Mouse (Mus musculus): ENCODE results near the gene Grn.

The Grn gene

DNA sequence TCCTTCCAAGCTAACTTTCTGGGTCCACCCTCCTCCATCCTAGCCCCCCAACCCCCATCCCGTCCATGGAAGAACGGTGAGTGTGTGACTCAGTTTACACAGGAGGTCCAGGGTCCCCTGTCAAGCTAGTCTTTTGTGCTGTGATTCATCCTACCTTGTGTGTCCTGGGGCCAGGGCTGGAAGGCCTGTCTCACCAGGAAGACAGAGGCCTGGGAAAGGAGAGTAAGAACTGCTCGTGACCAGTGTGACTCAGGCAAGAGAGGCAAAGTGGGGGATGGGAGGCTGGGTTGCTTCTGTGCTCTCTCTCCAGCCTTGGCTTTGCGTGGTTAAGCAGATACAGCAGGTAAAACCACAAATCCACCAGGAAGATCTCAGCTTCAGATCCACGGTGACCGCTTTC, 5.4 kb upstream of the Grn start:
- DNase-seq (ENCODE audit: low spot score in 2 of 2), result no peak

DNA sequence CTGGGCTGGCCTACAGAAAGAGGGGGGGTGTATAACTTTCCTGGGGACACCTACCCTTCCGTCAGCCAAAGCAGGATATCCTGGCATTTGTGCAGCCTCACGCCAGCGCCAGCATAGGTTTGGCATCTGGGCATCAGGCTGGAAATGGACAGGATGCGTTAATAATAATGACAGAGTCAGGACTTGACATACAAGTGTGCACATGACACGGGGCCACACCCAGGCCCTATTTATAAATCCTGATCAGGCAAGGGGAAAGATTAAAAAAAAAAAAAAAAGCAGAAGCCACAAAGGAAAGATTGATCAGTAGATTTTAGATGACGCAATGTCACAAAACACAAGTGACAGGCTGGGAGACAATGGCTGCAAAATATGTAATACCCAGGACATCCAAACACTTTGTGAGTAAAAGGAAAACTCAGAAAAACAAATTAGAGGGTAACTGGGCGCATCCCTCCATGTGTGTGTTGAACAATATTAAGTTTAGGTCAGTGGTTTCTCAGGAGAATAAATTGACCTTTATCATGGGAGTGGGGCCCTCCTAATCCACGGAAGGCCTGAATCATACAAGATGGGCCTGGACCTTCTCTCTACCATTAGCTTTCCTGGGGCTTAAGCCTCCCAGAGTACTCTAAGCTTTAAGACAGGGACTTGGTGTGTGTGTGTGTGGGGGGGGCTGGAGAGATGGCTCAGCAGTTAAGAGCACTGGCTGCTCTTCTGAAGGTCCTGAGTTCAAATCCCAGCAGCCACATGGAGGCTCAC, 4.4 kb upstream of the Grn start:
- DNase-seq (ENCODE audit: low spot score in 2 of 2), result no peak

- no peak for DNase-seq (ENCODE audit: low spot score in 2 of 2)
These were observed 1.1 kb upstream of the Grn start for GRCm38 (mm10) chr11:102428981-102429540.

GRCm38 (mm10) chr11:102429551-102429950, 564 bp upstream of the Grn start:
- DNase-seq (ENCODE audit: low spot score in 2 of 2), result no peak

- DNase-seq (ENCODE audit: low spot score in 2 of 2), result peak; percentile 88 to 89
These were observed 1.0 kb downstream of the Grn start for GRCm38 (mm10) chr11:102431018-102431645.

DNA sequence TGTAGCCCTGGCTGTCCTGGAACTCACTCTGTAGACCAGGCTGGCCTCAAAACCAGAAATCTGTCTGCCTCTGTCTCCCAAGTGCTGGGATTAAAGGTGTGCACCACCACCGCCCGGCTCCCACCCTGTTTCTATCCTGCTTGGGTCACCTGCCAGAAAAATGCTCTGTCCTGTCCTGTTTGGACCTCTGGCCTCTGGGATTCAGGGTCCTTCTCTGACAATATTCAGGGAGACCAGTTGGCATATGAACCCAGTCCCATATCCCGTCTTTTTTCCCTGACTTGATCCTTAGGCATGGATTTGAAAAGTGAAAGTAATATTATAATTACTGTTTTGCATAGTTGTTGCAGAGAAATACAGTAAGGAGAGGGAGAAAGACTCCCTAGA, 1.6 kb downstream of the Grn start:
- DNase-seq (ENCODE audit: low spot score in 2 of 2), result no peak

DNA sequence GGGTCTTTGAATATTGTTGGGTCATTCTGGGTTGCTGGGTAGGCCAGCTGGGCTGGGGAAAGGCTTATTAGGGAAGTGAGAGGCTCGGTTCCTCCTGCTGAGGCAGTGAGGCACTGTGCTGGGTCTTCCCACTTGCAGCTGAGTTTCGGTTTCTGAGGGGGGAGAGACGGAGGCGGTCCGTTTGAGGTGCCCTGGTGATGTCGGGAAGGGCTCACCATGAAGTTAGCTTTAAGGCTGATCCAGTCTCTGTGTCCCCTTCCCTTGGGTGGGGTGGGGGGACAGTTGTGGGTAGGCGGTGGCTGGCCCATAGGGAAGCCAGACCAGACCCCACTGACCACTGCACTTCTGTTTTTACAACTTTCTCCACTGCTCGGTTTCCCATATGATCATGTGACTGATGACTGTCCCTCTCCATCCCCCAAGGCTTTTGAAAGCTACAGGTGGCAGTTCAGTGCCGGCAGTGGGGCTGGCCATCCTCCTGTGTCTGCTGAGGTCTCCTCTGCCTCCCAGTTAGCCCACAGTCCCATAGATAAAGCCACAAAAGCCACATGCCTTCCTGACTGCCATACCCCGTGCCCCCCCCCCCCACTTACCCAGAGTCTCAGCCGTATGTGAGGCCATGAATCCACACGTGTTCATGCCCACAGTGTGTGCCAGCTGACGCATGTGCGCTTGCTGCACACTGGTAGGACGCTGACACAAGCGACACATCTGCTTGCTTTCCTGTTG, 2.2 kb downstream of the Grn start:
- DNase-seq (ENCODE audit: low spot score in 2 of 2), result no peak

GRCm38 (mm10) chr11:102432896-102433295, 2.8 kb downstream of the Grn start:
- DNase-seq (ENCODE audit: low spot score in 2 of 2), result peak in 1 of 2 experiments; percentile 31

GRCm38 (mm10) chr11:102433866-102434265, 3.8 kb downstream of the Grn start:
- DNase-seq (ENCODE audit: low spot score in 2 of 2), result no peak

GRCm38 (mm10) chr11:102434406-102434805, 4.3 kb downstream of the Grn start:
- DNase-seq (ENCODE audit: low spot score in 2 of 2), result peak; percentile 94 to 96

DNA sequence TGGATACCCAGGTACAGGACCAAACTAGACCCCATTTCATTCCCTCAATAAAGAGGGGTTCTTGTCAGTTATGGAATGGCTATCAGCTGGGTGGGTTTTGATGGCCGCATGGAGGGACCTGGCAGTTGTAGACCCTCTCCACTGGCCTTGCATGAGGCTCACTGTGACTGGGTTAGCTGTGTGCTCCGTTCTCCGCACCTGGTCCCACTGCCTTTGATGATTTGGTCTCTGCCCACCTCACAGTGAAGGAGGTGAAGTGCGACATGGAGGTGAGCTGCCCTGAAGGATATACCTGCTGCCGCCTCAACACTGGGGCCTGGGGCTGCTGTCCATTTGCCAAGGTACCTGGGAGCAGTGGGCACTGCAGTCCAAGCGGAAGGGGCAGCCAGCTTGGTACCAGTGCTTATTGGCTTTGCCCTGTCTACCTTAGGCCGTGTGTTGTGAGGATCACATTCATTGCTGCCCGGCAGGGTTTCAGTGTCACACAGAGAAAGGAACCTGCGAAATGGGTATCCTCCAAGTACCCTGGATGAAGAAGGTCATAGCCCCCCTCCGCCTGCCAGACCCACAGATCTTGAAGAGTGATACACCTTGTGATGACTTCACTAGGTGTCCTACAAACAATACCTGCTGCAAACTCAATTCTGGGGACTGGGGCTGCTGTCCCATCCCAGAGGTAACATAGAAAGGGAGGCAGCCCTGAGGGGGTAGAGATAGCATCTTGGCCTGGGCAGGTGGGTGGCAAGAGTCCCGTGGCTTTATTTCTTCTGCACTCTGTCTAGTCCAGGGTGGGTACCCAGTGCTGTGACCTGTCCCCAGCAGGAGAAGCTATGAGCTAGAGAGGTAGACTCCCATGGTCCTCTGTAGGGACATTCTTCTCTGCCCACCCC, 4.9 kb downstream of the Grn start:
- DNase-seq (ENCODE audit: low spot score in 2 of 2), result peak in 1 of 2 experiments; percentile 17

DNA sequence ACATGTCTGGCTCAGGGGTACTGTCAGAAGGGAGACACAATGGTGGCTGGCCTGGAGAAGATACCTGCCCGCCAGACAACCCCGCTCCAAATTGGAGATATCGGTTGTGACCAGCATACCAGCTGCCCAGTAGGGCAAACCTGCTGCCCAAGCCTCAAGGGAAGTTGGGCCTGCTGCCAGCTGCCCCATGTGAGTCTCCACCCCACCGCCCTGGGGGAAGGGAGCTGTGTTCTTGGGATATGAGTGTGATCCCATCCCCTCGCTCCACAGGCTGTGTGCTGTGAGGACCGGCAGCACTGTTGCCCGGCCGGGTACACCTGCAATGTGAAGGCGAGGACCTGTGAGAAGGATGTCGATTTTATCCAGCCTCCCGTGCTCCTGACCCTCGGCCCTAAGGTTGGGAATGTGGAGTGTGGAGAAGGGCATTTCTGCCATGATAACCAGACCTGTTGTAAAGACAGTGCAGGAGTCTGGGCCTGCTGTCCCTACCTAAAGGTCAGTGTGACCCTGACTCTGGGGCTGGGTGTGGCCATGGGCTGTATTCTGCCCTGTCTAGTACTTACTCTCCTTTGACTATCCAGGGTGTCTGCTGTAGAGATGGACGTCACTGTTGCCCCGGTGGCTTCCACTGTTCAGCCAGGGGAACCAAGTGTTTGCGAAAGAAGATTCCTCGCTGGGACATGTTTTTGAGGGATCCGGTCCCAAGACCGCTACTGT, 5.8 kb downstream of the Grn start:
- DNase-seq (ENCODE audit: low spot score in 2 of 2), result peak in 1 of 2 experiments; percentile 21

GRCm38 (mm10) chr11:102436471-102436790, 6.3 kb downstream of the Grn start:
- DNase-seq (ENCODE audit: low spot score in 2 of 2), result peak in 1 of 2 experiments; percentile 29

- DNase-seq (ENCODE audit: low spot score in 2 of 2), result peak; percentile 66 to 76
These were observed 7.3 kb downstream of the Grn start for GRCm38 (mm10) chr11:102437120-102438061.

DNA sequence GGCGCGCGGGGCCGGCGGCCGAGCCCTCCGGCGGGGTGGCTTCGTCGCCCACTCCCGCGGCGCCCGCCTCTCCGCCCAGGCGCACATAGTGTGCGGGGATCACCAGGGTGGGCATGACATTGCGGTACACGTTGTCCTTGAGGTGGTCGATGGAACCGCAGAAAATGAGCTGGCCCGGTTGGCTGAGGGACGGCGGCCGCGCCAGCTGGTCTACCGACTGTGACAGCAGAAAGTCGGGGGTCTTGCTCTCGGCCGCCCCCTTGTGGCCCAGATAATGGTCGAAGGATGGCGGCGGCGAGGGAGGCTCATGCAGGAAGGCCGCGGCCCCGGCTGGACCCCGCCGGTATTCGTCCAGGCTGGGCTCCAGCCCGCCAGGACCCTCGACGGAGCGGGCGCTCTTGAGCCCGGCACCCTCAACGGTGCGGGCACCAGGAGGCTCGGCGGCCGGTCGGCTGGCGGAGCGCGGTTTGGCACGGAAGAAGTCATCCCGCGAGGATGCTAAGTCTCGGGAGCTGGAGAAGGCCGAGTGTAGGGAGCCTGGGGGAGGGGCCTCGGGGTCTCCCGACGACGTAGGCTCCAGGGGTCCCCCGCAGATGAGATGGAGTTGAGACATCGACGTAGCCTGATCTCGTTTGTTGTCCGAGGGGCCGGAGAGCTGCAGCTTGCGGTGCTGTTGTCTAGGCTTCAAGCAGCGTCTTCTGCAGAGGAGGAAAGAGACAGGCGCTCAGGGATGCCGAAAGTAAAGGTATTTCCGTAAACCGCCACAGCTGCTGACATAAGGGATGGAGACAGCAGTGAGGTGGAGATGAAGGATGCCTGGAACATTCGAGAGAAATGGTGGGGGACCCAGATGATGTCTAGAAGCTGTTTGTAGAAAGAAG, 8.3 kb downstream of the Grn start:
- DNase-seq (ENCODE audit: low spot score in 2 of 2), result peak; percentile 83 to 84

DNA sequence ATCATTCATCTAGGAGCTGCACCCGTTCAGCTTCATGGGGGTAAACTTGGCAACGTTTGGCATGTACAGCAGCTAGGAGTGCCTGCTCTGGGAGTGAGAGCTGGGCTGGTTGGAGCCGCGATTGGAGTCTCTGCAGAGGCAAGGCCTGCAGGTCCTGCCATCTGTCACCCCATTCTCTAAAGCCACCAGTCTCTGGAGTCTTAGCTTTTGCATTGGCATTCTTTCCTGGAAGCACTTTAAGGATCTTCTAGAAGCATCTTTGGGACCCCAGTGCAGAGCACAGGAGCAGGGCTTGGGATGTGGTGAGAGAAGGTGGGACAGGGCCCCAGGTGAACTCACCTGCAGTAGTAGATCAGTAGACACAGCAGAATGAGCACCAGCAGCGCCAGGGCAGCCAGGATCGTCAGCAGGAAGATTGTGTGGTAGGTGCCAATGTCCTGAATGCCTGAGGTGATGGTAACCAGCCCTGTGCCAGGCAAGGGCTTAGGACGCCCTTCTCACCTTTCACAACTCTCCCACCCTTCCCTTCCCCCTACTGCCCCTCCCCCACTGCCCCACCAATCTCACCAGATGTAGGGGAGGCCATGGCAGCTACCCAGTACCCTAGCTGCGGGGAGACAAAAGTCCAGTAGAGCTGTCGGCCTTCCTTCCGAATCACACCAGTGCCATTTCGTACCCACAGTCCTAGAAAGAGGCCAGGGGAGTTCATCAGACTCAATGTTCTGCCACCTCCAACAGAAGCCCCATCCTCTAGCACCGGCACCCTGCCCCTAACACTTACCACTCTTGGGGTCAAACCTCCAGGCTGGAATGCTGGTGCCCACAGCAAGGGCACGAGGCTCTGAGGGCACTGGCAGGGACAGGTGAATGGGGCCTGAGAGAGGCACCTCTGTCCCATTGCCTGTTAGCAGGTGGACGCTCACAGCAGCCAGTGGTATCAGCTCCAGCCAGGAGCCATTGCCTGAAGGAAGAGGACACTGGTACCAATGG, 9.3 kb downstream of the Grn start:
- DNase-seq (ENCODE audit: low spot score in 2 of 2), result no peak

DNA sequence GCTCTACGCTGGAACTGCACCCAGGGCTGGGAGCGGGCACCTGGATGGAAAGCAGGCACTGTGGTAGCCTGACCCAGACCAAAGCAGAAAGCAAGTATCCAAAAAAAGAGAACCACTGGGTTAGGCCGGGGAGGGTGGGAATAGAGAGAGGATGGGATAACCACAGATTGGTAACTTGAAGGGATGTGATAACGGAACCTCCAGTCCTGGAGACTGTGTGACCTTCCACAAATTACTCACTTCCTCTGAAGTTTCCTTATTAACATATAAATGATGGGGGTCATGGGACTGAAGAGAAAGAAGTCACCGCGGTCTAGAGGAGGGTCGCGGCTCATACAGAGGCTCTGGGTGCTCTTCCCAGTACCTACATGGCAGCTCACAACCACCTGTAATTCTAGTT, 10.1 kb downstream of the Grn start:
- no peak for DNase-seq (ENCODE audit: low spot score in 2 of 2)

DNA sequence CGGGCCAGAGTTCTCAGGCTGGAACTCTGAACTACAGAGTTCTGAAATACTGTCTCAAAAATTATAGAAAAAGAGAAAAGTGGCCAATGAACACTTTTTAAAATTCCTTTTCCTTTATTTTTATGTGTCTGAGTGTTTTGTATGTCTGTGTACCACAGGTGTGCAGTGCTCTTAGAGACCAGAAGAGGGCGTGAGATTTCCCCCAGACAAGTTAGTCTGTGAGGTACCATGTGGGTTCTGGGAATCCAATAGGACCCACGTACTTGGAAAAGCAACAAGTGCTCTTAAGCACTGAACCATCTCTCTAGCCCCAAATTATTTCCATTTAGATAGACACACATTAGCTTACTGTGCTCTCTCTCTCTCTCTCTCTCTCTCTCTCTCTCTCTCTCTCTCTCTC, 11.3 kb downstream of the Grn start:
- DNase-seq (ENCODE audit: low spot score in 2 of 2), result no peak

All from right cerebral cortex, adult 2 months (tissue).